Mouse (Mus musculus) liver (tissue): ENCODE data around the gene Tmed6.
"Not testable (repeated sequence)": the region's sequence is repeated elsewhere in the genome, so short reads cannot be mapped to it uniquely, and the experiment has no call there.

Experiments used
- DNase-seq: peaks from one replicate; pipeline ENCODE4 v3.0.0-alpha.2; 2020; ENCODE audit warnings: mixed read lengths

The Tmed6 gene

GRCm38 (mm10) chr8:107073706-107074105 is 8.3 kb upstream of the Tmed6 start:
- DNase-seq = no peak

GRCm38 (mm10) chr8:107062613-107063012 is 2.8 kb downstream of the Tmed6 start:
- no peak for DNase-seq

GRCm38 (mm10) chr8:107056973-107057369 is 8.5 kb downstream of the Tmed6 start:
- DNase-seq = no peak

GRCm38 (mm10) chr8:107056076-107056972 is 9.1 kb downstream of the Tmed6 start, which contains the start of the genes Cog8 and Nip7:
Gene Cog8 (minus strand): TSS chr8:107056689.
Gene Nip7 (plus strand): TSS chr8:107056877.
- DNase-seq = peak; percentile 93

GRCm38 (mm10) chr8:107052046-107052445 is 13.4 kb downstream of the Tmed6 start:
- DNase-seq = no peak

GRCm38 (mm10) chr8:107049480-107049879 is 16.0 kb downstream of the Tmed6 start:
- DNase-seq = no peak

GRCm38 (mm10) chr8:107048061-107048941 is 17.1 kb downstream of the Tmed6 start, which contains the start of gene Pdf:
Gene Pdf (minus strand): TSS chr8:107048614.
- DNase-seq = peak; percentile 81

- no peak for DNase-seq
Observed at GRCm38 (mm10) chr8:107046976-107047375, 18.5 kb downstream of the Tmed6 start.

- no peak for DNase-seq
Observed at GRCm38 (mm10) chr8:107045478-107045877, 20.0 kb downstream of the Tmed6 start.

GRCm38 (mm10) chr8:107040632-107041031 is 24.8 kb downstream of the Tmed6 start:
- DNase-seq = no peak

- DNase-seq = no peak
Observed at GRCm38 (mm10) chr8:107036626-107037025, 28.8 kb downstream of the Tmed6 start.

GRCm38 (mm10) chr8:107035641-107036040 is 29.8 kb downstream of the Tmed6 start:
- no peak for DNase-seq

GRCm38 (mm10) chr8:107033609-107034008 is 31.8 kb downstream of the Tmed6 start:
- not testable (repeated sequence) for DNase-seq

GRCm38 (mm10) chr8:107031577-107032090 is 33.8 kb downstream of the Tmed6 start:
- no peak for DNase-seq

GRCm38 (mm10) chr8:107030650-107031576 is 34.5 kb downstream of the Tmed6 start, which contains the start of gene Vps4a:
Gene Vps4a (plus strand): TSS chr8:107031222.
- peak; percentile 98 for DNase-seq

GRCm38 (mm10) chr8:107030058-107030457 is 35.4 kb downstream of the Tmed6 start:
- DNase-seq = no peak

GRCm38 (mm10) chr8:107029310-107029709 is 36.1 kb downstream of the Tmed6 start:
- DNase-seq = no peak

GRCm38 (mm10) chr8:107023479-107023878 is 42.0 kb downstream of the Tmed6 start:
- no peak for DNase-seq

- no peak for DNase-seq
Observed at GRCm38 (mm10) chr8:107014915-107015314, 50.5 kb downstream of the Tmed6 start.

- no peak for DNase-seq
Observed at GRCm38 (mm10) chr8:107012666-107013065, 52.8 kb downstream of the Tmed6 start.
